In genomic region chr13:97953526-97953925, GRCm38 (mm10) we compare ENCODE assay signal across 18 mouse cellular contexts.
"Had no signal": no experiment of that assay in that cellular context is flagged by ENCODE, and none has a peak within 500 bp of the region (broad histone marks: within the 10 kb centered on the region; RNA-seq: fewer than 3 reads in every experiment).

No protein-coding gene starts in this region.

- DNase-seq: liver, postnatal 0 days; lung, adult 2 months; lung, postnatal 14 days; lung, postnatal 36 days; right cerebral cortex, adult 18-20 months; thymus, adult 2 months; thymus, postnatal 25 days; thymus, postnatal 4 days had no signal

- H3K9me3 ChIP-seq: liver, embryonic 15.5 days; lung, embryonic 15.5 days; megakaryocyte, embryonic 14.5 days; midbrain, embryonic 12.5 days; midbrain, embryonic 15.5 days; neural tube, embryonic 12.5 days; stomach, embryonic 15.5 days had no signal

- H3K4me3 ChIP-seq: liver, embryonic 15.5 days; lung, embryonic 15.5 days; megakaryocyte, embryonic 14.5 days; midbrain, embryonic 12.5 days; midbrain, embryonic 15.5 days; neural tube, embryonic 12.5 days; stomach, embryonic 15.5 days had no signal

- H3K4me1 ChIP-seq: liver, embryonic 15.5 days; megakaryocyte, embryonic 14.5 days; stomach, embryonic 15.5 days had no signal

- H3K27ac ChIP-seq: liver, embryonic 15.5 days; lung, embryonic 15.5 days; macrophage; midbrain, embryonic 12.5 days; neural tube, embryonic 12.5 days; stomach, embryonic 15.5 days; stomach, postnatal 0 days had no signal

- H3K36me3 ChIP-seq: liver, embryonic 15.5 days; midbrain, embryonic 12.5 days; midbrain, embryonic 15.5 days; neural tube, embryonic 12.5 days had no signal

- H3K4me2 ChIP-seq: liver, embryonic 15.5 days; lung, embryonic 15.5 days; midbrain, embryonic 12.5 days; midbrain, embryonic 15.5 days; neural tube, embryonic 12.5 days; stomach, embryonic 15.5 days had no signal

- H3K27me3 ChIP-seq: liver, embryonic 15.5 days; lung, embryonic 15.5 days; midbrain, embryonic 15.5 days; neural tube, embryonic 12.5 days; stomach, embryonic 15.5 days had no signal

- H3K9ac ChIP-seq: liver, embryonic 15.5 days; liver, postnatal 0 days; lung, embryonic 15.5 days; midbrain, embryonic 15.5 days; neural tube, embryonic 12.5 days; stomach, embryonic 15.5 days had no signal

- ATAC-seq: liver, postnatal 0 days; lung, postnatal 0 days had no signal
